Mouse (Mus musculus) ES-Bruce4 (cell line): ENCODE data around the gene Trpv4.

ENCODE experiments used
- CTCF ChIP-seq: IDR thresholded peaks from one replicate; pipeline ENCODE4 v1.8.1; 2011; ENCODE audit warnings: low read depth, low read length
- EP300 ChIP-seq: IDR thresholded peaks from 2 replicates; pipeline ENCODE4 v1.6.1; 2011; ENCODE audit warnings: low read depth, low read length; ENCODE audit not compliant: insufficient read depth
- POLR2A ChIP-seq: IDR thresholded peaks from one replicate; pipeline ENCODE4 v1.8.1; 2011; ENCODE audit warnings: low read length; ENCODE audit not compliant: insufficient read depth

GRCm38 (mm10) chr5:114575010-114575409 is 83.2 kb downstream of the Trpv4 start:
- TF ChIP-seq POLR2A (no peak), CTCF (no peak), EP300 (no peak)
